Mouse (Mus musculus): ENCODE measurements around the gene Nr4a1. TPM values are rescaled to one million over a fixed set of nuclear protein-coding genes. Genes with fewer than 3 reads are reported as not detected.

Nr4a1 gene
- polyA plus RNA-seq, 1 experiment from 2014 or later: 10.4 TPM

DNA sequence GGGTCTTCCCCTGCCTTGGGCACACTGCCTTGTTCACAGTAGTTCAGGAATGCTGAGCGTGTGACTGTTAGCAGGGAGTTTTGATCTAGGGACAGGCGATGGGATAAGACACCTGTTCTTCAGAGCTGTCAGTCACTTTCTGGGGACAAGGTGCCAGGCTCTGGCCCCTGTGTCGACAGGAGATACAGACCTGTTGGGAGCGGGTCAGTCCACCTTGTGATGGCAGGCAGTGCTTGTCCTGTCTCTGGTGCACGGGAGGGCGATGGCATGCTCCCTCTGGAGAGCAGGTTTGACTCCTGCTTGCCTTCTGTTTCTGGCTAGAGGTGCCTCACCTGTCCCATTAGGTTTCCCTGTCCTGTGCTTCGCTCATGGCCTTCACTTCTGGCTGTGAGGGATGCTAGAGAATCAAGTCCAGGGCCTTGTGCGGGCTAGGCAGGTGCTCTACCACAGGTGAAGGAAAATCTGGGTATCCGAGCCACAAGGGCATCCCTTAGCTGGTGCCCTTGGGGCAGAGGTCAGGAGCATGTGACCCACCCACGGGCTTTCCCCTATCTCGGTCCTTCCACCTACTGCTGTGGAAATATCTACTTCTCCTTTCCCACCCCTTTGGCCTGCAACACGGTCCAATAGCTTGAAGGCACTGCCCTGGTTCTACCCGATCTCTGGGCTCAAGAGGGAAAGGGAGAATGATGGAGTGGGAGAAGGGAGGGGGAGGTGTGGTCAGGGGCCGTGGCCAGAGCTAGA lies 2.6 kb downstream of the Nr4a1 start:
- Histone ChIP-seq H3K27me3 (replicated peaks) (no peaks in the 10 kb centered on the region), H3K4me1 (peaks cover 64% of the 10 kb centered on the region), H3K36me3 (no peaks in the 10 kb centered on the region), H3K27ac (replicated peaks) (no peak overlapping the region; the same call in 1 of the 2 replicates), H3K4me2 (no peak overlapping the region; the same call in 1 of the 2 replicates), H3K9me3 (no peaks in the 10 kb centered on the region), H3K4me3 (no peak overlapping the region), H3K9ac (peak overlapping the region; percentile 59)
- ATAC-seq (ENCODE audit: extremely low read depth, insufficient number of reproducible peaks, low FRiP score, low TSS enrichment): no peak
- WGBS: 58% methylated on average over 14 of the region's 14 CpGs

DNA sequence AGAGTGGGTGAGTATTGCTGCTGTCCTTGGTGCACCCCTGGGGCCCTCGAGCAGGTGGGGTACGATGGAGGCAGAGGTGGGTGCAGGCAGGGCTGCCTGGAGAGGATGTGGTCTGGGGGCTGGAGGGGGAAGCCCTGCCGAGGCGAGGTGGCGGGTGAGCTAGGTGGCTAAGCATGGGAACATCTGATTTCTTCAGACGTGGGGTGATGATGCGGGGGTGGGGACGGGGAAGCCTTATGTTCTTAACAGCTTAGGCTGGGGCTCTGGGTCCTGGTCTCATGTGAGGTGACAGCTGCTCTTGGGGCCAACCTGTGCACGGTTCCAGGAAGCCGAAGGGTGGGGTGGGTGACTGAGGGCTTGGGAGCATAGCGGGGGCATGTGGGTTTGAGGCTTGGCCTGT lies 4.4 kb downstream of the Nr4a1 start:
- peak overlapping the region; percentile 24; the same call in 1 of the 2 replicates for H3K9ac ChIP-seq
- peaks cover 74% of the 10 kb centered on the region for H3K4me1 ChIP-seq
- no peaks in the 10 kb centered on the region for H3K36me3 ChIP-seq
- no peak overlapping the region for H3K27ac ChIP-seq (replicated peaks)
- H3K4me3 ChIP-seq: no peak overlapping the region
- no peaks in the 10 kb centered on the region for H3K9me3 ChIP-seq
- 77% methylated on average over 11 of the region's 11 CpGs for WGBS
- no peak overlapping the region for H3K4me2 ChIP-seq
- no peaks in the 10 kb centered on the region for H3K27me3 ChIP-seq (replicated peaks)
- no peak for ATAC-seq (ENCODE audit: extremely low read depth, insufficient number of reproducible peaks, low FRiP score, low TSS enrichment)

DNA sequence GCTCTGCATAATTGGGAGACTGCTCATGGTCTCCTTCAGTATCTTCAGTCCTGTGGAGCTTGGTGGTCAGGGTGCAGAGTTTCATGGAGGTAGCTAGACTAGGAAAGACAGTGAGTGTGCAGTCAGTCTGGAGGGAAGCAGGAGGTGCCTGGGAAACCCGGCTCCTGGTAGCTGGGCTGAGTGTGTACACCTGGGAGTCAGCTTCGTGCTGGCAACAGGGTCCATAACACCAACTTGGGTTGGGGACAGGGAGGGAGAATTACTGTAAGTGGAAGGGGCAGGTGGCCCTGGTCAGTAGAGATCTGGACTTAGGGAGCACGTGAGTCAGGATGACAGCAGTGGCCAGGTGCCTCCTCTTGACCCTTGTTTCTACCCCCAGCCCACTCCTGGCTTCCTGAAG lies 5.9 kb downstream of the Nr4a1 start:
- WGBS: 61% methylated on average over 3 of the region's 3 CpGs
- H3K9ac ChIP-seq: peak overlapping the region; percentile 72
- H3K4me2 ChIP-seq: no peak overlapping the region
- peaks cover 63% of the 10 kb centered on the region for H3K4me1 ChIP-seq
- peak overlapping the region; percentile 91 for H3K27ac ChIP-seq (replicated peaks)
- no peak overlapping the region for H3K4me3 ChIP-seq
- no peak for ATAC-seq (ENCODE audit: extremely low read depth, insufficient number of reproducible peaks, low FRiP score, low TSS enrichment)
- no peaks in the 10 kb centered on the region for H3K36me3 ChIP-seq
- no peaks in the 10 kb centered on the region for H3K27me3 ChIP-seq (replicated peaks)
- no peaks in the 10 kb centered on the region for H3K9me3 ChIP-seq

DNA sequence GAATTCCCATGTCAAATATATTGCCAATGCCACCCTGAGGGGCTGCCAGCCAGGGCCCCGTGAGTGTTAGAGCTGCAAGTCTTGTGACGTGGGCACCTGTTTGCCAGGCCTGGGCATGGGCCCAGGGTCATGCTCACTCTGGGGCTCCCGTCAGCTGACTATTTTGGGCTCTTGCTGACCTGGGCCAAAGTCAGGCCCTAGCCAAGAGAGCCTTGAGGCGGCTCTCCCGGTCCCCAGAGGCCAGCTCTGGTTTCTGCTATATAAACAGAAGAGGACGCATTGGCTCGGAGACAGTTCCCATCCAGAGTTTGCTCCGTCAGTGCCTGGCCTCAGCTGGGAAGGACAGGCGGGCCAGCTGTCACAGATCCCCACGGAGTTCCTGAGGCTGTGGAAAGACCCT lies 6.3 kb downstream of the Nr4a1 start:
- WGBS: 28% methylated on average over 10 of the region's 10 CpGs
- no peaks in the 10 kb centered on the region for H3K36me3 ChIP-seq
- H3K9ac ChIP-seq: peak overlapping the region; percentile 72
- no peaks in the 10 kb centered on the region for H3K9me3 ChIP-seq
- no peaks in the 10 kb centered on the region for H3K27me3 ChIP-seq (replicated peaks)
- H3K4me3 ChIP-seq: no peak overlapping the region
- no peak for ATAC-seq (ENCODE audit: extremely low read depth, insufficient number of reproducible peaks, low FRiP score, low TSS enrichment)
- peaks cover 59% of the 10 kb centered on the region for H3K4me1 ChIP-seq
- peak overlapping the region; percentile 45 for H3K4me2 ChIP-seq
- peak overlapping the region; percentile 91 for H3K27ac ChIP-seq (replicated peaks)

DNA sequence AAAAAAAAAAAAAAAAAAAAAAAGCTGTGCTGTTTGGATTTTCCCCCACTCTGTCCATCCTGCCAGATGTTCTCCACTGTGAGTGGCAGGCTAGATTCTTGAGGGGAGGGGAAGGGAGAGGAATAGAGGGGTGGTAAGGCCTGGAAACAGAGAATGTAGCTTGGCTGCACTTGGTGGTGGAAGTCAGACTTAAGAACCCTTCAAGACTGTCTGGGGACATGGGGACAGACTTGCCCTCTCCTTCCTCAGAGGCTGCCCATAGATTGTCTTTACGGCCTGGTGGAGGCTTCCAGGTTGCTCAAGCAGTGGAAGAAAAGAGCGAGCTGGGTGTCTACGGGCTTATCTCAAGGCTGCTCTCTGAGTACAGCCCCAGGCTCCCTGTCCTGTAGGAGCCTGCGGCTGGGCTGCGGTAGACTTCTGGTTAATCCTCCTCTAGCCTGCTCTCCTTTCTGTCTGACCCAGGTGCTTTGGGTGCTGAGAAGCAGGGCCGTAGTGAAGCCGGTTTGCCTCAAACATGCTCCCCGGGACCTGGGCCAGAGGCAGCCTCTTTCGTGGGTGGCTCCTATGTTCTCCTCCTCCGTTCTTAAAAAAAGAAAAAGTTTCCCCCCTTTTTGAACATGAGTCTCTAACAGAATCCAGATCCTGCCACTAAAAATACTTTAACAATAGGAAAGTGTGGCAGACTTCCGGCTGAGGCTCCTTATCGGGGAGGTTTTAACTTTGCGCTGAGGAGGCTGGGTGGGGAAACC lies 7.0 kb downstream of the Nr4a1 start:
- no peaks in the 10 kb centered on the region for H3K27me3 ChIP-seq (replicated peaks)
- no peak overlapping the region for H3K4me3 ChIP-seq
- peak overlapping the region; percentile 91 for H3K27ac ChIP-seq (replicated peaks)
- no peak for ATAC-seq (ENCODE audit: extremely low read depth, insufficient number of reproducible peaks, low FRiP score, low TSS enrichment)
- 17% methylated on average over 13 of the region's 13 CpGs for WGBS
- H3K36me3 ChIP-seq: no peaks in the 10 kb centered on the region
- H3K9me3 ChIP-seq: no peaks in the 10 kb centered on the region
- peak overlapping the region; percentile 45 for H3K4me2 ChIP-seq
- peak overlapping the region; percentile 72 for H3K9ac ChIP-seq
- peaks cover 59% of the 10 kb centered on the region for H3K4me1 ChIP-seq

- Histone ChIP-seq H3K36me3 (no peaks in the 10 kb centered on the region), H3K4me3 (no peak overlapping the region), H3K27ac (replicated peaks) (peak overlapping the region; percentile 91), H3K9ac (no peak overlapping the region), H3K27me3 (replicated peaks) (no peaks in the 10 kb centered on the region), H3K4me1 (peaks cover 55% of the 10 kb centered on the region), H3K9me3 (no peaks in the 10 kb centered on the region), H3K4me2 (no peak overlapping the region)
- no peak for ATAC-seq (ENCODE audit: extremely low read depth, insufficient number of reproducible peaks, low FRiP score, low TSS enrichment)
- WGBS: 66% methylated on average over 5 of the region's 5 CpGs
Observed at GRCm38 (mm10) chr15:101262502-101262901, 8.4 kb downstream of the Nr4a1 start.

- peaks cover 53% of the 10 kb centered on the region for H3K4me1 ChIP-seq
Observed at GRCm38 (mm10) chr15:101266132-101266963, 12.3 kb downstream of the Nr4a1 start.

GRCm38 (mm10) chr15:101267053-101268032 lies 13.3 kb downstream of the Nr4a1 start:
- WGBS: 3% methylated on average over 25 of the region's 25 CpGs
- H3K9me3 ChIP-seq: no peaks in the 10 kb centered on the region
- H3K4me3 ChIP-seq: peak overlapping the region; percentile 68
- H3K27ac ChIP-seq (replicated peaks): peak overlapping the region; percentile 78
- ATAC-seq (ENCODE audit: extremely low read depth, insufficient number of reproducible peaks, low FRiP score, low TSS enrichment): no peak
- H3K4me2 ChIP-seq: peak overlapping the region; percentile 89
- peaks cover 27% of the 10 kb centered on the region for H3K36me3 ChIP-seq
- H3K4me1 ChIP-seq: peaks cover 43% of the 10 kb centered on the region
- H3K9ac ChIP-seq: peak overlapping the region; percentile 88
- no peaks in the 10 kb centered on the region for H3K27me3 ChIP-seq (replicated peaks)

More at GRCm38 (mm10) chr15:101266132-101266963, 12.3 kb downstream of the Nr4a1 start:
- peak overlapping the region; percentile 89 for H3K4me2 ChIP-seq
- H3K9ac ChIP-seq: peak overlapping the region; percentile 88
- H3K27me3 ChIP-seq (replicated peaks): no peaks in the 10 kb centered on the region
- no peaks in the 10 kb centered on the region for H3K9me3 ChIP-seq
- WGBS: under 1% methylated on average over 49 of the region's 57 CpGs
- H3K36me3 ChIP-seq: peaks cover 17% of the 10 kb centered on the region
- peak; percentile 78 for ATAC-seq (ENCODE audit: extremely low read depth, insufficient number of reproducible peaks, low FRiP score, low TSS enrichment)
- H3K4me3 ChIP-seq: peak overlapping the region; percentile 68
- peak overlapping the region; percentile 94 for H3K27ac ChIP-seq (replicated peaks)

DNA sequence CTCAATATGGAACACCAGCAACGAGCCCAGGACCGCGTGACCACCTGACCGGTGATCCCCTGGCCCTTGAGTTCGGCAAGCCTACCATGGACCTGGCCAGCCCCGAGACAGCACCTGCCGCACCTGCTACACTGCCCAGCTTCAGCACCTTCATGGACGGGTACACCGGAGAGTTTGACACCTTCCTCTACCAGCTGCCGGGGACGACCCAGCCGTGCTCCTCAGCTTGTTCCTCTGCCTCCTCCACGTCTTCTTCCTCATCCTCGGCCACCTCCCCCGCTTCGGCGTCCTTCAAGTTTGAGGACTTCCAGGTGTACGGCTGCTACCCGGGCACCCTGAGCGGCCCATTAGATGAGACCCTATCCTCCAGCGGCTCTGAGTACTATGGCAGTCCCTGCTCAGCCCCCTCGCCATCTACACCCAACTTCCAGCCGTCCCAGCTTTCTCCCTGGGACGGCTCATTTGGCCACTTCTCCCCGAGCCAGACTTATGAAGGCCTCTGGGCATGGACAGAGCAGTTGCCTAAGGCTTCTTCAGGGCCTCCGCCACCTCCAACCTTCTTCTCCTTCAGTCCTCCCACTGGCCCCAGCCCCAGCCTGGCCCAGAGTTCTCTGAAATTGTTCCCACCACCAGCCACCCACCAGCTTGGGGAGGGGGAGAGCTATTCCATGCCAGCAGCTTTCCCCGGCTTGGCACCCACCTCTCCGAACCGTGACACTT lies 16.2 kb downstream of the Nr4a1 start:
- no peak overlapping the region for H3K4me2 ChIP-seq
- H3K27me3 ChIP-seq (replicated peaks): no peaks in the 10 kb centered on the region
- H3K4me3 ChIP-seq: no peak overlapping the region
- peaks cover 53% of the 10 kb centered on the region for H3K36me3 ChIP-seq
- H3K9me3 ChIP-seq: no peaks in the 10 kb centered on the region
- WGBS: 86% methylated on average over 29 of the region's 29 CpGs
- H3K4me1 ChIP-seq: peaks cover 36% of the 10 kb centered on the region
- no peak overlapping the region for H3K9ac ChIP-seq
- ATAC-seq (ENCODE audit: extremely low read depth, insufficient number of reproducible peaks, low FRiP score, low TSS enrichment): no peak
- no peak overlapping the region for H3K27ac ChIP-seq (replicated peaks)

DNA sequence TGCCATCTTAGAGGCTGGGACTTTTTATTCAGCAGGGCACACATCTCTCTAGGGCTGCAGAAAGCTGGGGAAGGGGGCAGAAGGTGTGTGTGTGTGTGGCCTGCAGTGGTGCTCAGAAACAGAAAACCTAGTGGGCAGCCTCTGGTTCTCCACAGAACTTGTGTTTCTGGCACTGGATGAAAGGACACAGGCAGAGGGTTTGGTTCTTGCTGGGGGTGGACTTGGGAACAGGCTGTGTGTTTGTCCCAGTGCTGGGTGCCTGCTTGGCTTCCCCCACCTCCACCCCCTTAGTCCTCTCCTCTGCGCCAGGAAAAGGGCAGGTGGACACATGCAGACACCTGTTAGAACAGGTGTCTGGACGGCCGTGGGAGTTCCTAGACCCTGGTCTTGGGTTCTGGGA lies 17.0 kb downstream of the Nr4a1 start:
- Histone ChIP-seq H3K27me3 (replicated peaks) (no peaks in the 10 kb centered on the region), H3K4me1 (peaks cover 28% of the 10 kb centered on the region), H3K9ac (no peak overlapping the region), H3K9me3 (no peaks in the 10 kb centered on the region), H3K4me2 (no peak overlapping the region), H3K36me3 (peaks cover 54% of the 10 kb centered on the region), H3K27ac (replicated peaks) (no peak overlapping the region), H3K4me3 (no peak overlapping the region)
- 56% methylated on average over 3 of the region's 3 CpGs for WGBS
- no peak for ATAC-seq (ENCODE audit: extremely low read depth, insufficient number of reproducible peaks, low FRiP score, low TSS enrichment)

Measured in heart, embryonic 13.5 days (tissue).